Mouse (Mus musculus) spleen, adult 18-20 months (tissue): ENCODE measurements at regions not wholly inside any gene's neighbourhood (a gene's known extent, or its start where the extent isn't known, plus 50 kb on each side); places are given as distances from the start of the nearest gene placed in this dataset.
"Not testable (repeated sequence)": the region's sequence is repeated elsewhere in the genome, so short reads cannot be mapped to it uniquely, and the experiment has no call there.

Experiments
- DNase-seq, 2 experiments: peaks; one replicate each; pipeline ENCODE4 v3.0.0; 2022; ENCODE audit warnings: mixed read lengths in 2 of 2

GRCm38 (mm10) chr1:166901574-166901973, 99.6 kb upstream of the Fam78b start:
- DNase-seq, result no peak

- no peak for DNase-seq
These were observed 97.8 kb upstream of the Fam78b start for GRCm38 (mm10) chr1:166903417-166903816.

- no peak for DNase-seq
These were observed 92.9 kb upstream of the Fam78b start for GRCm38 (mm10) chr1:166908231-166908805.

GRCm38 (mm10) chr1:166912195-166912594, 89.0 kb upstream of the Fam78b start:
- DNase-seq, result not testable (repeated sequence)

- DNase-seq, result no peak
These were observed 78.1 kb upstream of the Fam78b start for GRCm38 (mm10) chr1:166922911-166923712.

GRCm38 (mm10) chr1:166923713-166923975, 77.6 kb upstream of the Fam78b start:
- no peak for DNase-seq

GRCm38 (mm10) chr1:166924126-166924525, 77.1 kb upstream of the Fam78b start:
- no peak for DNase-seq

GRCm38 (mm10) chr1:166926078-166926477, 75.1 kb upstream of the Fam78b start:
- no peak for DNase-seq

- DNase-seq, result not testable (repeated sequence)
These were observed 61.5 kb upstream of the Fam78b start for GRCm38 (mm10) chr1:166939744-166940143.

GRCm38 (mm10) chr1:166940146-166941076, 60.8 kb upstream of the Fam78b start:
- DNase-seq, result not testable (repeated sequence)

GRCm38 (mm10) chr1:166942201-166942600, 59.0 kb upstream of the Fam78b start:
- DNase-seq, result no peak

- no peak for DNase-seq
These were observed 56.7 kb upstream of the Fam78b start for GRCm38 (mm10) chr1:166944540-166944939.

- no peak for DNase-seq
These were observed 53.1 kb upstream of the Fam78b start for GRCm38 (mm10) chr1:166947844-166948702.
